Mouse (Mus musculus): ENCODE measurements around the gene Rprd1b. TPM values are rescaled to one million over a fixed set of nuclear protein-coding genes. Genes with fewer than 3 reads are reported as not detected.

Gene Rprd1b
- total RNA-seq, 1 experiment from 2014 or later = 18.9 TPM

- ATAC-seq (ENCODE audit: extremely low read depth, insufficient number of reproducible peaks, low FRiP score, poor library complexity, severe bottlenecking) = no peak
Measured at GRCm38 (mm10) chr2:158157654-158158053, 129.4 kb downstream of the Rprd1b start.

DNA sequence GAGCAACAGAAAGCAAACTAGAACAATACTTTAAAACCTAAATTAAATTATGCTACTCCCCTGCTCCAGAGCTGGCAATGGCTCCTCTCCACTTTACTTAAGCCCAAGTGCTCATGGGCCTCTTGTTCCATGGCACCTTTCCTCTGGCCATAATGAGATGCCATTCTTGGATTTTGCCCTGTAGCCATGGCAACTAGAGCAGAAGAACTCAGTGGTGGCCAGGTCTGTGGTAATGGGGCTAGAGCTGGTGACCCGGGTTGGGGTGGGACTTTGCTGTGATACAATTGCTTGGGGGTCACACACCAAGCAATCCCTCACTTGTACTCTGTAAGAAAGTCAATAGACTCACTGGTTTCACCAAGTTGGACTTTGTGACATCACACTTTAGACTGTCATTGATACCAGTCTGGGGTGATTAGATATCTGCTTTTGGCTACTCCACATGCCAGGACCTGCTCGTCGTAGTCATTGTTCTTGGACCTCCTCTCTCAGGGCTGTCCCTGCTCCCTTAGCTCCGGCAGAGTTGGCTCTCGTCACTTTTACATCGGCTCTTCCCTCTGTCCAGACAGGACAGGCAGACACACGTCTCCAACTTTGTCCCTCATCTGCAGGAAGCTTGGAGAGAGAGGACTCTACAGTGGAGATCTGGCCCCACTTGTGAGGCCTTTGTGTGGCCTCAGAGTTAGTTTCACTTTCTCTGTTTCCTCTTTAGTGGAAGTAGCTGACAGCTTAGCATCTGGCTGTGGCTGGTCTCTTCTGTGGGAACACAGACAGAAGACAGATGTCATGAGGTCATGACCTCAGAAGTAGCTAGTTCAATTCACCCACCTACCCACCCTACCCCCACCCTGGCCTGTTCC lies 131.3 kb downstream of the Rprd1b start:
- peak; percentile 88 for ATAC-seq (ENCODE audit: extremely low read depth, insufficient number of reproducible peaks, low FRiP score, poor library complexity, severe bottlenecking)

DNA sequence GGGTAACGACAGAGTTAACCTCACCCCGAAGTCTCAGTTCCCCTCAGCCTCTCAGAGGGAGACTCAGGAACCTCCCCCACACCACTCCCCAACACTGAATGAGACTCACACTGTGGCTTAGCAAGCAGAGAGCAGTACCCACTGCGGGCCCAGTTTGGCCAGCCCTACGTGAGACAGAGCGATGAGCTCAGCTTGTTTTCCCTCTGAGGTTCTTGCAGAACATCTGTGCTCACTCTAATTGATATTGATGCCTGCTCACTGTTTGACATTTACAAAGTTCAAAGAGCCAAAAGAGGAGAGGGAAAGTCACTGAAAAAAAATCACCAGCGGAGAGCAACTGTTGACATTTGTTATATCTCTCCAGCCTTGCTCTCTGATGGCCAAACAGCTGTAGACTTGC lies 133.5 kb downstream of the Rprd1b start:
- no peak for ATAC-seq (ENCODE audit: extremely low read depth, insufficient number of reproducible peaks, low FRiP score, poor library complexity, severe bottlenecking)

DNA sequence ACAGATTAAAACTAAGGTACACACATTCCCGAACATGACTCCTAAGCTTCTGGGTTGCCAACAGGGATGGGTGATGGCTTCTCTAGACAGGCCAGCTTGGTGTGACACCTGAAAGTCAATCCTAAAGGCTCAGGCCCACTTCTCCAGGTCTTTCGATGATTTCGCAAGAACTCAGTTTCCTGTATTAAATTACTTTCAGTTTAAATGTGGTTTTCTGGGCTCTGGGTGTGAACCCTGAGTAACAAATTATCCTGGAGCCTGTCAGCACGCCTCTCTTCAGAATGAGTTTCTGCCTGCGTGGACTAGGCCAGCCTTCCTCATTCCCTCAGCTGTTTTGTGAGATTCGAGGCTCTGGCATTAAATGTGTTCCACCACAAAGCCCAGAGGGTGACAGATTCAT lies 134.7 kb downstream of the Rprd1b start:
- ATAC-seq (ENCODE audit: extremely low read depth, insufficient number of reproducible peaks, low FRiP score, poor library complexity, severe bottlenecking) = no peak

DNA sequence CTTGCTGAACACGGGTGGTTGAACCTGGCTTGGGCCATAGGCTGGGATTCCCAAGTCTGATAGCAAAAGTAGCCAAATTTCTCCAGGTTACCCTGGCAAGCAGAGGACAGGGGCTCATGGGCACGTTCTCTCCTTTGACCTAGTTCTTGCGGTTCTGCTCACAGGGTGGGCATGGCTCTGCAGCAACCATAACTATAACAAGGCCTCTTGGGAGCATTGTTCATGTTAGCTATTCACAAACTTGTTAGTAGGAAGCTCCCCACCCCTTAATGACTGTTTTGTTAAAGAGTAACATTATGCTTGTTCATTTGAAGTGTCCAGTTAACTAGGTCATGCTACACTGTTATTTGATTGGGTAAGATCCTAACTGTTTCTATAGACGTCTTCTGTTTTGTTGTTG lies 137.5 kb downstream of the Rprd1b start:
- ATAC-seq (ENCODE audit: extremely low read depth, insufficient number of reproducible peaks, low FRiP score, poor library complexity, severe bottlenecking) = no peak

- peak; percentile 95 for ATAC-seq (ENCODE audit: extremely low read depth, insufficient number of reproducible peaks, low FRiP score, poor library complexity, severe bottlenecking)
Measured at GRCm38 (mm10) chr2:158166628-158167027, 138.3 kb downstream of the Rprd1b start.

DNA sequence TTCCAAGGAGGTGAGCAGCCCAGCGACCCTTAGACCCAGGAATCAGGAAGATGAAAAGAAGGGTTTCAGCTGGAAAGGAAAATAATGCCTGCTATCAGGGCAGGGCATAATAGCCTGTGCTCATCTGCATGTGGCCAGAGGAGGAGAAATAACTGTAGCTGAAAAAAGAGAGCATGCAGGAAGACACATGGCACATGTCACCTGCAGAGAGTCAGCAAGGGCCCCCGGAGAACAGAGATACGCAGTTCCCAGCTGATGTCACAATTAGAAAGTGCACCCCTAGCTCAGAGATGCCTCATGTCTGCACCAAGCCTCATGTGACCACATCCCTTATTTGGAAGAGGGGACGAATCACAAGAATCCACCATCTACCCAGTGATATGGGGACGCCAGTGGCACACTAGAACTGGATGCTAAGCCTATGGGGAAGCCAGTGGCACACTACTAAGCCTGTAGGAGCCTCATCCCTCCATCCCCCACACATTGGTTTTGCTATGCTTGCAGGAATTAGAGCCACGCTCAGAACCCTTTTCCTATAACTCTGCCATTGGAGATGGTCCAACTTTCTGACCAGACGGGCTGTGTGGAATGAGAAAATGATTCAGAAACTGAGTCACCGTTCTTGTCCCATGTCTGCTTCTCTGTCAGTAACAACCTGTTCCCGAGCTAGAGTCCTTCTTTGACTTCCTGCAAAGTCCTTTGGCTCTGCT lies 139.4 kb downstream of the Rprd1b start:
- ATAC-seq (ENCODE audit: extremely low read depth, insufficient number of reproducible peaks, low FRiP score, poor library complexity, severe bottlenecking) = no peak

DNA sequence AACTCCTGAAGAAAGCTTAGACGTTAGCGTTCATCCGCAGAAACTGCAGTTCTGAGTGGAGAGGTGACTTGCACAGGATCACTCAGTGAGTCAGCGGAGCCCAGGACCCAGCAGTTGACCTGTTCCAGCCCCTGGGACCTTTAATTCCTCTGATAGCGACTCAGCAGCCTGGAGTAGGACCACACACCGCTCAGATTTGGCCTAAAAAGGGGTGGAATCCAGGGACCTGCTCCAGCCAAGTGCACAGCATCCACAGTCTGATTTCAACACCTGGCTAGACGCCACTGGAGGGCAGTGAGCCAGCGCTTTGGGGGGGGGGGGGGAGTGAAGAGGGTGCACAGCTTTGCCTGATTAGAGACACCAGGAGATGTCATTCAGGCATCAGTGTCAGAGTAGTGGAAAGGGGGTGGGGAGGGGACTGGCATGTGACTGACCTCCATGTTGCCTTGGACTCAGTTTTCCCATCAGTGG lies 140.5 kb downstream of the Rprd1b start:
- ATAC-seq (ENCODE audit: extremely low read depth, insufficient number of reproducible peaks, low FRiP score, poor library complexity, severe bottlenecking) = no peak

DNA sequence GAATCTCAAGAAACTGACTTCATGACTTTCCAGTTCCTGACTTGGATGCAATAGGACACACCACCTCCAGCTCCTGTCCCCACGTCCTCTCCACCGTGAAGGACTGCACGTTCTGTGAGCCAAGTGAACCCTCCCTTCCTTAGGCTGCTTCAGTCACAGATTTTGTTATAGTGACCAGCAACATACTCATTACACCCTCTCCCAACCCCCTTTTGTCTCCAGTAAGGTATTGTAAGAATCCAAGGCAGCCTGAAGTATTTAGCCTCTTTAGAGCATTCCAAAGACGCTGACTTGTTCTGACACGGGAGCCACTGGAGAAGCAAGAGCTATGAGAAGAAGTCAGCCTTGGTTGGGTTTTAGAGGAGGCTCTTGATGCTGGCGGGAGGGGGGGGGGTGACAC lies 141.1 kb downstream of the Rprd1b start:
- ATAC-seq (ENCODE audit: extremely low read depth, insufficient number of reproducible peaks, low FRiP score, poor library complexity, severe bottlenecking) = no peak

- ATAC-seq (ENCODE audit: extremely low read depth, insufficient number of reproducible peaks, low FRiP score, poor library complexity, severe bottlenecking) = no peak
Measured at GRCm38 (mm10) chr2:158169771-158170170, 141.5 kb downstream of the Rprd1b start.

- no peak for ATAC-seq (ENCODE audit: extremely low read depth, insufficient number of reproducible peaks, low FRiP score, poor library complexity, severe bottlenecking)
Measured at GRCm38 (mm10) chr2:158170394-158170793, 142.1 kb downstream of the Rprd1b start.

DNA sequence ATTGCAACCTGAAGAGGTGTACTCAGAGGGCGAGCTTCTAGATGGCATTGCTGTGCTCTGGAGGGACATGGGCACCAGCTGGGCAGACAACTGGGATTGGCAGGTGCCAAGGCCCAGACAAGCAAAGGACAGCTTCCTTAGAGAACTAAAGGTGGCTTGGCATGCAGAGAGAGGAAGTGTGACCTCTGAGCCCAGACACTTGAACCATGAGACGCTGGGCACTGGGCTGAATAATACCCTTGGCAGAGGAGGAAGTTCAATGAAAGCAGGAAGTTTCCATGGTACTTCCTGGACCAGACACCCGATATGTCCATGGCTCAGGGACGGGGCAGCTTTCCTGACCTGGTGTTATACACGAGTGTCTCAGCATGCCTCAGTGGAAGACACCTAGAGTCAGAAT lies 146.1 kb downstream of the Rprd1b start:
- peak; percentile 37 for ATAC-seq (ENCODE audit: extremely low read depth, insufficient number of reproducible peaks, low FRiP score, poor library complexity, severe bottlenecking)

DNA sequence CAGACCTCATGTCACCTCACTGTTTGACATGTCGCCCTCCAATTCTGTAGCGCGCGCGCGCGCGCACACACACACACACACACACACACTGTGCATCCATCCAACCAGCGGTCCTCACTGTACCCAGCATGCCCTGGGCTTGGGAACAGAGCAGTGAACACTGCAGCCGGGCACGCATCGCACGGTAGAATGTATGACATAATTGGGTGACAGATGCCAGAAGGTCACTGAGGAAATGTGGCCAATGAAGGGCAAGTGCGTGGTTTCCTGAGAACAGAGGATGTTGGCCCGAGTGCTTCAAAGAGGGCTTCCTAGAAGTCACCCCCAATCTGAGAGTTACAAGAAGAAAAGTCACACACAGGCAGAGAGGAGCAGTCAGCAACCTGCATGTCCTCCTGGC lies 146.7 kb downstream of the Rprd1b start:
- ATAC-seq (ENCODE audit: extremely low read depth, insufficient number of reproducible peaks, low FRiP score, poor library complexity, severe bottlenecking) = peak; percentile 34

GRCm38 (mm10) chr2:158175433-158175832 lies 147.1 kb downstream of the Rprd1b start:
- ATAC-seq (ENCODE audit: extremely low read depth, insufficient number of reproducible peaks, low FRiP score, poor library complexity, severe bottlenecking) = peak; percentile 81

GRCm38 (mm10) chr2:158176763-158177162 lies 148.5 kb downstream of the Rprd1b start:
- no peak for ATAC-seq (ENCODE audit: extremely low read depth, insufficient number of reproducible peaks, low FRiP score, poor library complexity, severe bottlenecking)

GRCm38 (mm10) chr2:158177574-158177973 lies 149.3 kb downstream of the Rprd1b start:
- ATAC-seq (ENCODE audit: extremely low read depth, insufficient number of reproducible peaks, low FRiP score, poor library complexity, severe bottlenecking) = no peak

DNA sequence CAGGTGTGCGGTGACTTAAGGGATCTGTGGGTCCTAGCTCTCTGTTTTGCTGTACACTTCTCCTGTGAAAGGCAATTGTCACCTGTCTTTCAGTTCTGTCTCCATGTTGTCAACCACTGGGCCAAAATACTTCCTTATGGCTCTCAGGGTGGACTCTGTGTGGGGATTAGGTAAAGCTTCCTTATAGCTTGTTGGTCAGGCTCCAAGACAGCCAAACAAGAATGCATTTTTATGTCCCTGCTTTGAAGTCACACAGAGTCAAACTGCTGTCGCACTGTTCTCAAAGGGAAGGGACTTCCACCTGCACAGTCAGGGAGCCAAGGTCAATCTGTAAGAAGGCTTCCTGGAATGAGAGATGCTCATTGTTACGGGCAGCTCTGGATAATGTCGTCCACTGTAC lies 149.8 kb downstream of the Rprd1b start:
- ATAC-seq (ENCODE audit: extremely low read depth, insufficient number of reproducible peaks, low FRiP score, poor library complexity, severe bottlenecking) = no peak

DNA sequence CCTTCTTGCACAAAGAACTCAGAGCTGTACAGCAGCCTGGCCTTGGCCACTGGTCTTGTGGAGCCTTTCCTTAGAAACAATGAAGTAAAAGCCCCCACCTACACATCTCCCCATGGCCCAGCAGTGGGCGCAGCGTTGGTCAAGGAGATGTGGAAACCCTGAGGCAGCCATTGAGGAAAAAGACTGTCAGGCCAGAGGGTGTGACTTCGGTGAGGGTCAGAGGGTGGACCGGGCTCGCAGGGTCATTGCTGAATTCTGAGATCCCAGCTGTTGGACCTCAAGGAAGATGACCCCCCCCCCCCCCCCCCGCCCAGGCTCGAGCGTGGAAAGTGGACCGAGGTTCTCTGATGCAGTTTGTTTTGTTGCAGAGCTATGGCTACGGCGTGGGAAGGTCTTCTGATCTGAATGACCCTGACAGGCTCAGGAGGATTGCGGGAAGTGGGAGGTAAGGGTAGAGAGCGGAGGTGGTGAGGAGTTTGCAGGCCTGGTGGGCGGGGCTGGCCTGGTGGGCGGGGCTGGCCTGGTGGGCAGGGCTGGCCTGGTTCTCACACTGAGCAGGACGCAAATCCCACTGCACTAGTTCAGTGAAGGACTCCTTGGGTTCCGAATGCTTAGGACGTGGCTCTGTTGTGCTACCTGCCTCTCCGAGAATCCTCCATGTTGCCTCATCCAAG lies 150.5 kb downstream of the Rprd1b start:
- ATAC-seq (ENCODE audit: extremely low read depth, insufficient number of reproducible peaks, low FRiP score, poor library complexity, severe bottlenecking) = peak; percentile 30

- ATAC-seq (ENCODE audit: extremely low read depth, insufficient number of reproducible peaks, low FRiP score, poor library complexity, severe bottlenecking) = no peak
Measured at GRCm38 (mm10) chr2:158179370-158180111, 151.2 kb downstream of the Rprd1b start.

Data from neutrophil, adult 5-6 weeks (primary cell).